Mouse (Mus musculus): ENCODE data around the gene Insr. TPM values are rescaled to one million over a fixed set of nuclear protein-coding genes. Genes with fewer than 3 reads are reported as not detected.

The Insr gene
- total RNA-seq, 2 experiments from 2014 or later, result 6.1 to 14.1 TPM

DNA sequence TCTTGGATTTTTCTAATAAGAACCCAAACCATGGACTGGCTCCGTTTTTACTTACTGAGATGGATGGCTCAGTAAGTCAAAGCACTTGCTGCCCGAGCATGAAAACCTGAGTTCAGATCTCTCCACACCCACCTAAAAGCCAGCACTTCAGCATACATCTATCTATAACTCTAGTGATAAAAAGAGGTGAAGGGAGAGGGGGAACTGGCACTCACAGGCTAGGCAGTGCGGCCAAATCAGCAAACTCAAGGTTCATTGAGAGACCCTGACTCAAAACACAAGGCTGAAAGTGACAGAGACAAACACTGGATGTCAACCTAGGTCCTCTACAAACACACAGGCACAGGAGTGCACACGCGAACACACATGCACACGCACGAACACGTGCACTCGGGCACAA is 2.2 kb downstream of the Insr start:
- no peak for ATAC-seq (replicated peaks; ENCODE audit: low FRiP score, low TSS enrichment, poor library complexity, severe bottlenecking)

DNA sequence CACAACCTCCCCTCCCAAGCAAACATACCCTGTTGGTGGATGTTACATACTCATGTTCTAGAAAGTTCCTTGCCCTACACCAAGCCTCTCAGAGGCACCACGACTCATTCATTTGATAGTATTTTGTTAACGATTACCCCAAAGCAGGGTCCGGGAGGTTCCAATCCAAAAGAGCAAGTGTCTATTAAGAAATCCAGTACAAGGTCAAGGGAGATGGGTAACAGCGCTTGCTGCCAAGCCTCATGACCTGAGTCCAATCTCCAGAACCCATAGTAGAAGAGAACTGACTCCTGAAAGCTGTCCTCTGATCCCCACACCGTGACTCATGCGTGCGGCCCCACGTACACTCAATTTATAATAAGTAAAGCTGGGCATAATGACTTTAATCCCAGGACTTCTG is 3.4 kb downstream of the Insr start:
- no peak for ATAC-seq (replicated peaks; ENCODE audit: low FRiP score, low TSS enrichment, poor library complexity, severe bottlenecking)

DNA sequence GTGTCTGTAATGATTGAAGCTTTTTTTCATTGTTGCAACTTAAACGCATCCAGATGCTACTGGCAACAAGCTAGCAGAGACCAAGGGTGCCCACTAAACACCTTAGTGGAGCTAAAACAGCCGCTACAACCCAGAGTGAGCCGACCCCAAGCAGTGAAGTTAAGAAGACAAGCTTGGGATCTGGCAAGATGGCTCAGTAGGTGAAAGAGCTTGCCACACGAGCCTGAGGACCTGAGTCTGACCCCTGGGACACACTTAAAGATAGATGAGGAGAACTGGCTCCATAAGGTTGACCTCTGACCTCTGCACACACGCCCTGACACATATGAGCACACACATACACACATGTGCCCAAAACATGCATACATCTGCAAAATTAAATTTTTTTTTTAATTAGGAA is 4.2 kb downstream of the Insr start:
- ATAC-seq (replicated peaks; ENCODE audit: low FRiP score, low TSS enrichment, poor library complexity, severe bottlenecking), result no peak

- no peak for ATAC-seq (replicated peaks; ENCODE audit: low FRiP score, low TSS enrichment, poor library complexity, severe bottlenecking)
These were observed 5.6 kb downstream of the Insr start for GRCm38 (mm10) chr8:3273799-3274198.

DNA sequence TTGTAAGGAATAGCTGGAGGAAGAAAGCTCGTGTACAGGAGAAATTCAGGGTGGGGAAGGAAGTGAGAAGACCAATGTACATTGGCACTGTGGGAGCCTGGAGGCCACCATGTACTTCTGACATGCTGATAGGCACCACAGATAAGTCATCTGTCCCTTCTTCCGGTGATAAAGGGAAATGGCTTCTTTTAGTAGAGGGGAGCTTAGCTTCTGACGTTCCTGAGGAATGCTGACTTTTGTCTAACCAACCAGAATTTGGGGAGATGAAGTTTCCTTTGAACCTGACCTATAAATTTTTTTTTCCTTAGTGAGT is 12.0 kb downstream of the Insr start:
- no peak for ATAC-seq (replicated peaks; ENCODE audit: low FRiP score, low TSS enrichment, poor library complexity, severe bottlenecking)

DNA sequence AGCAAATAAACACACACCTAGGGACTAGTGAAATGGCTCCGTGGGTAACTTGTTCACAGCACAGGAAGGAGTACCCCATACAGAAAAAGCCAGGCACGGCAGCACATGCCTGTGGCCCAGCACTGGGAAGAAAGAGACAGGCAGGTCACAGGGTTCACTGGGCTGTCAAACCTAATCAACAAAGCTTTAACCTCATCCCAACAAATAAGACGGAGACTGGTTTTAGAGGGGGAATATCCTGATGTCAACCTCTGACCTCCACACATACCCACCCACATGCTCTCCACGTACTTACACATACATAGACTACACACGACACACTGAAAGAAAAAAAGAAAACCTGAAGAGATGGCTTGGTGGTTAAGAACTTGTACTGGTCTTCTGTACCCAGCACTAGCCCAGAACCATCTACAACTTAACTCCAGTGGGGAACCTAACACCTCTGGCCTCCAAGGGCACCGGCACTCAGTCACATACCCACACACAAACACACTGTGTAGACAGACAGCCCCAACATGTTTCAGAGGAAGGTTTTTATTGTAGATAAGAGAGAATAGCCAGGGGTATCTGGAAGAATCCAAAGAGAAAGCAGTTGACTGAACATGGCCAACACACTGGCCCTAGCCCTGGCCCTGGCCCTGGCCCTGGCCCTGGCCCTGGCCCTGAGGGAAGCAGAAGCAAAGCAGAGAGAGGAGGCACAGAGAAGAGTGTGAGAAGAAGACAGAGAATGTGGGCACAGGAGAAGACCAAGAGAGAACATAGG is 12.6 kb downstream of the Insr start:
- ATAC-seq (replicated peaks; ENCODE audit: low FRiP score, low TSS enrichment, poor library complexity, severe bottlenecking), result peak; percentile 52

- no peak for ATAC-seq (replicated peaks; ENCODE audit: low FRiP score, low TSS enrichment, poor library complexity, severe bottlenecking)
These were observed 14.2 kb downstream of the Insr start for GRCm38 (mm10) chr8:3265182-3265581.

DNA sequence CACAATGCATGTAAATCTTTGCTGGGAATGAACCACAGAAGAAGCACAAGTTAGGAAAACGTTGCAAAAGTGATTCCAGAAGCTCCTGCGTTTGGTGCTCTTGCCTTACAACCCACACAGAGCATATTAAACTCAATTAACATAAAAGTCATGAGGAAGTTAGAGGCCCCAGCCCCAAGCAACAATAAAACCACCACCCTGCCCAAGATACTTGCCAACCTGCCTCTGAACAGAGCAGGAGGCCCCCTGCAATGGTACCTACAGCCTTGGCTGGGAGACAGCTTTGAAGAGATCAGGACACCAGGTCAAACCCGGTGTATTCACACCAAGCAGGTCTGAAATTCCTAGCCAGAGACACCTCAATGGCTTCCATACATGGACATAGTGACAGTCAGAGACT is 16.6 kb downstream of the Insr start:
- no peak for ATAC-seq (replicated peaks; ENCODE audit: low FRiP score, low TSS enrichment, poor library complexity, severe bottlenecking)

DNA sequence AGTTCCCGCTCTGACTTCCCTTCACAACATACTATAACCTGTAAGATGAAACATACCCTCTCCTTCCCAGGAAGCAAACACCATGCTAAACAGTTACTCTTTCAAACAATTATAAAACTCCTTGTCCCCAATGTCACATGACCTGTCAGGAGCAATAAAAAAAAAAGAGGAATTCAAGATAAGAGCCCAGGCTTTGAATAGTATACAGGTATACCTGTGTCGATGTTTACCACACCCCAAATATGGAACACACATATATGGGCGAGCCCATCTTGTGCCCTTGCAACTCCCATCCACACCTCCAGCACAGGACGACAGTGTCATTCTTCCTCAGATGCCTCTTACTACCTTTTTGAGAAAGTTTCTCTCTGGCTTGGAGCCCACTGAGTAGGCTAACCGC is 18.3 kb downstream of the Insr start:
- no peak for ATAC-seq (replicated peaks; ENCODE audit: low FRiP score, low TSS enrichment, poor library complexity, severe bottlenecking)

DNA sequence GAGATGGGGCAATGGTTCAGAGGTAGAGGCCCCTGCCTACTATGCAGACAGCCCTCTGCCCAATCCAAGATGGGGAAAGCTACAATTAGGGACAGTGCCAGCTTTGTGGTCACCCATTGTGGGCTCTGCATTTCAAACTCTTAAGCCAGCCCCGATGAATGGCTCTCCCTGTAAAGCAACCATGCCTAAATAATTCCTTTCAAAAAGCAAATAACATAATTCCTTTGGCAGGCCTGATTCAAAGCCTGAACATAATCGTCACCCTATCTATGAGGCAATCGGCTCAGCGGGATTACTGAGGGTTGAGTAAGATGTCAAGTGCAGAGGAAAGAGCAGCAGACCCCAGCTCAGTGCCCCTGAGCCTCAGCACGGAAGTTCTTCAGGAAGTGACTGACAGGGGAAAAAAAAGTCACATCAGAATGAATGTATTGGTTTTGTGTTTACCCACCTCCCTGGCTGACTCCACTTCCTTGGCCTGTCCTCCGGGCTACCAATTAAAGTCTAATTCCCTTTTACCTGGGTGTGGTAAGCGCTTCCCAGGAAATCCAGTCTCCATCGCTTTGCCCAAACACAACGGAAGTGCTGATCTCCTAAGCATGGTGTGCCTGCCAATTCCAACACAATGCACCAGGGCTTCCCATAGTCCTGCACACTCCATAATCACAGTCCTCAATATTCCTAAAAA is 19.1 kb downstream of the Insr start:
- no peak for ATAC-seq (replicated peaks; ENCODE audit: low FRiP score, low TSS enrichment, poor library complexity, severe bottlenecking)

DNA sequence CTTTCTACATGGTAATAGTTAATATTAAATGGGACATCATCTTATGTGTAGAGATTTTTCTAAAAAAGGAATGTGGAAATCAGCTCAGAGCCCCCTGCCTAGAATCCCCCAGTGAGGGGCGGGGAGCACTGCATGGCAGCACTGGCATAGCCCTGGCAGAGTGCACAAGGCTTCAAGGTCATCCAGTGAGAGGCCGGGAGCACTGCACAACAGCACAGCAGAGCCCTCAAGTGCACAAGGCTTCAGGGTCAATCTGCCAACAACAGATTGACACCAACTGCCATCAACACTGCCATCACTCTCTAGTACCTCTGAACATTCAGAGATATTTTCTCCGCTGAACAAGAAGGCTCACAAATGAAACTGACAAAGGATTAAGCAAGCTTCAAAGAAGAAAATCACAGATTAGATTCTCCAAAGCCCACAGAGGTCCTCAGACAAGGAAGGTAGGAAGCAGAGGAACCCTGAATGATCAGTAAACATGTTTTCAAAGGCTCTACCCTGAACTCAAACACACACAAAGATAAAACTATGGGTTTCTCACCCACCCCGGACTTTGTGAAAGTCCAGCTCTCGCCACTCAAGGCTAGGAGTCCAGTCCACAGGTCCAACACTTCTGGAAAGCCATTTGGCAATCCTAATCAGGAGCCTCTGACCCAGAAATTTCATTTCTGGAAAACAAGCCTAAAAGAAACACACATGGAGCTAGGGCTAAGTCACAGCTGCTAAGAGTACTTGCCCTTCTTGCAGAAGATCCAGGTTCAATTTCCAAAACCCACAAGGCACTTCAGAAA is 23.1 kb downstream of the Insr start:
- no peak for ATAC-seq (replicated peaks; ENCODE audit: low FRiP score, low TSS enrichment, poor library complexity, severe bottlenecking)

DNA sequence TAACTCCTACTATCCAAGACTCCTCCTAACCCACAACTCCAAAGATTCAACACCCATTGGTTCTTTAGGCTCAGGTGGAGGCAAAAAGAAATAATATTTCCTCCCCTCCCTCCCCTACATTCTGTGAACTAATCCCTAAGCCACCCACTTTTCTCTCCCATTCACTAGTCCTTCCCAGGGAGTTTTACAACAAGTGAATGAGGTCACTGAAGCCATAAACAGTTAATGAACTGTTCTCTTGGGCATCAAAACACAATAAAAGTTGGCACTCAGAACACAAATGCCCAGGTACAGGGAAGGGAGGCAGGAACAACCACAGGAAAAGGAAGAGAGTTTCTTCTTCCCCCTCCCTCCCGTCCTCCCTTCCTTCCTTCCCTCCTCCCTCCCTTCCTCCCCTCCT is 24.1 kb downstream of the Insr start:
- no peak for ATAC-seq (replicated peaks; ENCODE audit: low FRiP score, low TSS enrichment, poor library complexity, severe bottlenecking)

- no peak for ATAC-seq (replicated peaks; ENCODE audit: low FRiP score, low TSS enrichment, poor library complexity, severe bottlenecking)
These were observed 26.2 kb downstream of the Insr start for GRCm38 (mm10) chr8:3253179-3253578.

DNA sequence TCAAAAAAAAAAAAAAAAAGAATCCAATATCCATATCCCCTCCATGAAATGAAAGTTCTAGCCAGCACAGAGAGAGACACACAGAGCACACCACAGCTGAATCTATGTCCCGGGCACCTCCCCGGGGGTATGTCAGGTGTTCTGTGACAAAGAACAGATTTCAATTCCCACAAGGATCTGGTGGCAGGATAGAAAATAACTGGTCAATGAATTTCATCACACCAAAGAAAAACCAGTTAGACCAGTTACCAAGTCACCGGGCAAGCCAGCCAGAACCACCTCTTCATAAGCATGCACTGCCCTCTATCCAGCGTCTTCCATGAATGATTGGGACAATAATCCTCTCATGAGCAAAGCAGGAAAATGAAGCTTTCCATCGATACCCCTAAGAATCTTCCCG is 26.8 kb downstream of the Insr start:
- no peak for ATAC-seq (replicated peaks; ENCODE audit: low FRiP score, low TSS enrichment, poor library complexity, severe bottlenecking)

GRCm38 (mm10) chr8:3251101-3251500 is 28.3 kb downstream of the Insr start:
- no peak for ATAC-seq (replicated peaks; ENCODE audit: low FRiP score, low TSS enrichment, poor library complexity, severe bottlenecking)

DNA sequence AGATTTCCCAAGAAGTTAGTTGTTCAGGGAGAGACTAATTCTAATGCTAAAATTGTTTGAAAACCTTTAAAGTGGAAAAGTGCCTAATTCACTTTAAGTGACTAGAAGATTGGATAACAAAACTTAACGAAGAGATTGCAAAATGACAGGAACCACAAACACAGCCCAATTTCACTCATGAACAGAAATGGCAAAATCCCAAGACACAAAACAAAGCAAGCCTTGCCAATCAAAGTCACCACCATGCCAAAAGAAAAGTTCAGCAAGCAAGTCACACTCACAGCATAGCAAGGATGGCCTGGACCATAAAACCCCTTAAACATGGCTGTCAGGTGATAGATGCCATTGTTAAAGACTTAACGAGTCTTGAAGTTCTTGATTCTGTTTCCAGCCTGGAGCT is 29.5 kb downstream of the Insr start:
- no peak for ATAC-seq (replicated peaks; ENCODE audit: low FRiP score, low TSS enrichment, poor library complexity, severe bottlenecking)

- no peak for ATAC-seq (replicated peaks; ENCODE audit: low FRiP score, low TSS enrichment, poor library complexity, severe bottlenecking)
These were observed 30.7 kb downstream of the Insr start for GRCm38 (mm10) chr8:3248704-3249103.

DNA sequence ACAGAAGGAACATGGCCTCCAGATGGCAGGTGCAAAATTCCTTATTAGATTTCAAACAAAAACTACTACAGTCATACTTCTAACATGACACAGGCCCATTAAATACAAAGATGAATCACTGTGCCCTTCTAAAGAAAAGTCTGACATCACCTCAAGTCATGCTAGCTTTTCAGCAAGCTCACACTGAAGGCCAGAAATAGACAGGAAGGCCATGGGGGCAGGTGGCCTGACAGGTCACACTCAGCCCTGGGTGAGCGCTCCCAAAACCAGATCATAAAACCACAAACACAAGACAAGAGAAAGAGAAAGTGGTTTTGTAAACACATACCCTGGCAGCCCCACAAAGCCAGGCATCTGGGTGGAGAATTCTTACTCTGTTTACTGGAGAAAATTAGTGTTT is 32.3 kb downstream of the Insr start:
- no peak for ATAC-seq (replicated peaks; ENCODE audit: low FRiP score, low TSS enrichment, poor library complexity, severe bottlenecking)

DNA sequence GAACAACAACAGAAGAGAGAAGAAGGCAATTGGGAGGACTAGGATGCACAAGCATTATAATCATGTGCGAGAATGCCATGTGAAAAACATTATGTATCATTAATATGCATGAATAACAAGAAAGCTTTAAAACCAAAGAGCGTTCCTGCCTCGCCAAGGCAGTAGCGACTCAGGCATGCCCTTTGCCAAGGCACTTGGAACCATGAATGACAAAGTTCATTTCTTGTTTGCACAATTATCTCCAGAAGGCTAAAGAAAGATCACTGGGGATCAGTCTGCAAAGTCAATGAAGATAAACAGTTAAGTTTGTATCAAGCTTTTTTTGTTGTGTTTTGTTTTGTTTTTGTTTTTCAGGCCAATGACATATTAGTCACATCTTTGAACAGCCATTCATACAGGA is 36.2 kb downstream of the Insr start:
- ATAC-seq (replicated peaks; ENCODE audit: low FRiP score, low TSS enrichment, poor library complexity, severe bottlenecking), result no peak

DNA sequence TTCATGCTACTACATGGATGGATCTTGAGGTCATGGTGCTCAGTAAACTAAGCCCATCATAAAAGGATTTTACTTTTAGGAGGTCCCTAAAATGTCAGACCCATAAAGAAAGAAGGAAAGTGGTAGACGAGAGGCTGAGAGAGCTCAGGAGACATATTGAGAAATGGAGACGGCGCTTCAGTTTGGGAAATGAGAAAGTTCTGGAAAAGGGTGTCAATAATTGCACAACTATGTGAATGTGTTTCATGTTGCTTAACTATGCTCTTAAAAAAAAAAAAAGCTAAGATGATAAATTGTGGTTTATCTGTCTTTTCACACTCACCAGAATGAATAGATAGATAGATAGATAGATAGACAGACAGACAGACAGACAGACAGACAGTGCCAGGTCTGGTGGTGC is 38.7 kb downstream of the Insr start:
- ATAC-seq (replicated peaks; ENCODE audit: low FRiP score, low TSS enrichment, poor library complexity, severe bottlenecking), result no peak

DNA sequence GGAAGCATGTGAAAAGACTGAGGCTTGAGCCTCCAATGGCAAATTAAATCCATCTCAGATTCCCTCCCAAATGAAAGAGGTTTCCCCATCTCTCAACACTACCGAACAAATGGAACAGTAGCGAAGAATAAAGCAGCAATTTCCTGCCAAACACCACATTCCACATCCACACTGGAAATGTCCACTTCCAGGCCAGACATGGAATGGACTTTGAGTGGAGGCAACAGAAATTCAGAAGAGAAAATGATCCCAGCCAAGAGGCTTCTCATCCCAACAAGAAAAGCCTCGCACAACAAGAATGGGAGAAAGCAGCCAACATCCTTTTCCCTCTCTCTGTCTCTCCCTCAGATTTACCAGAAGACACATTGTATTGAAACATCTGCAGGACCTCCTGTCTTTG is 39.8 kb downstream of the Insr start:
- no peak for ATAC-seq (replicated peaks; ENCODE audit: low FRiP score, low TSS enrichment, poor library complexity, severe bottlenecking)

All from megakaryocyte-erythroid progenitor cell, adult 5-6 weeks (primary cell).